21 mouse cellular contexts compared by ENCODE assay signal in genomic region chr8:115885121-115885743, GRCm38 (mm10).
DNase-seq lines count a peak whose midpoint lies in the region; ATAC-seq and TF ChIP-seq lines count a peak whose summit lies in the region.
"Had no signal": no experiment of that assay in that cellular context is flagged by ENCODE, and none has a peak within 500 bp of the region (broad histone marks: within the 10 kb centered on the region; RNA-seq: fewer than 3 reads in every experiment).

No protein-coding gene starts in this region.

- DNase-seq in cerebellum, postnatal 25 days = peak; percentile 14 to 19
- DNase-seq in cerebellum, adult 9-10 months = no peak
- no peak for DNase-seq in lung, postnatal 4 days
- DNase-seq in adrenal gland, postnatal 25 days = no peak
- DNase-seq in liver, postnatal 0 days = no peak
- DNase-seq: adrenal gland, adult 8-10 months; gastrocnemius, postnatal 14 days; kidney, adult 9 months; kidney, postnatal 36 days; right cerebral cortex, postnatal 25 days; thymus, postnatal 25 days had no signal

- H3K36me3 ChIP-seq in lung, embryonic 16.5 days (ENCODE audit: control insufficient read depth, insufficient read depth, low read length) = no peaks in the 10 kb centered on the region
- H3K36me3 ChIP-seq in intestine, embryonic 16.5 days (ENCODE audit: control insufficient read depth, insufficient read depth, low read length) = no peaks in the 10 kb centered on the region
- no peaks in the 10 kb centered on the region for H3K36me3 ChIP-seq in stomach, embryonic 15.5 days
- no peaks in the 10 kb centered on the region for H3K36me3 ChIP-seq in liver, postnatal 0 days (replicated peaks; ENCODE audit: insufficient read depth, low read length)
- H3K36me3 ChIP-seq: forebrain, embryonic 15.5 days; hindbrain, embryonic 10.5 days; limb, embryonic 13.5 days had no signal

- H3K4me3 ChIP-seq in lung, embryonic 16.5 days (ENCODE audit: low read length) = no peak overlapping the region
- H3K4me3 ChIP-seq in intestine, embryonic 16.5 days (ENCODE audit: low read length) = no peak overlapping the region
- no peak overlapping the region for H3K4me3 ChIP-seq in stomach, embryonic 15.5 days (replicated peaks)
- no peak overlapping the region for H3K4me3 ChIP-seq in liver, postnatal 0 days (ENCODE audit: low read depth, low read length)
- H3K4me3 ChIP-seq: forebrain, embryonic 15.5 days; hindbrain, embryonic 10.5 days; limb, embryonic 13.5 days; megakaryocyte, embryonic 14.5 days had no signal

- WGBS in lung, embryonic 16.5 days = 40% methylated on average over 2 of the region's 2 CpGs
- 44% methylated on average over 2 of the region's 2 CpGs for WGBS in intestine, embryonic 16.5 days
- 62% methylated on average over 2 of the region's 2 CpGs for WGBS in stomach, embryonic 15.5 days
- 40% methylated on average over 2 of the region's 2 CpGs for WGBS in liver, postnatal 0 days (ENCODE audit: insufficient replicate concordance)

- no peaks in the 10 kb centered on the region for H3K27me3 ChIP-seq in lung, embryonic 16.5 days (ENCODE audit: control insufficient read depth, insufficient read depth, low read depth, low read length)
- no peaks in the 10 kb centered on the region for H3K27me3 ChIP-seq in intestine, embryonic 16.5 days (replicated peaks; ENCODE audit: control insufficient read depth, insufficient read depth, low read length)
- no peaks in the 10 kb centered on the region for H3K27me3 ChIP-seq in stomach, embryonic 15.5 days (replicated peaks)
- H3K27me3 ChIP-seq in liver, postnatal 0 days (ENCODE audit: insufficient read depth, low read length) = no peaks in the 10 kb centered on the region
- H3K27me3 ChIP-seq: forebrain, embryonic 15.5 days; megakaryocyte, embryonic 14.5 days had no signal

- no peak for TF ChIP-seq EP300 in liver, postnatal 0 days (IDR thresholded peaks at IDR 0.05; ENCODE audit: low read depth)

- no peak overlapping the region for H3K27ac ChIP-seq in lung, embryonic 16.5 days (ENCODE audit: low read length)
- peak overlapping the region; percentile 26 for H3K27ac ChIP-seq in intestine, embryonic 16.5 days (ENCODE audit: low read length)
- H3K27ac ChIP-seq in stomach, embryonic 15.5 days = no peak overlapping the region
- H3K27ac ChIP-seq in liver, postnatal 0 days (ENCODE audit: low read depth) = no peak overlapping the region
- H3K27ac ChIP-seq: forebrain, embryonic 15.5 days; hindbrain, embryonic 10.5 days; hindbrain, postnatal 0 days; limb, embryonic 13.5 days; liver, embryonic 14.5 days had no signal

- no peak for TF ChIP-seq CTCF in liver, postnatal 0 days (IDR thresholded peaks at IDR 0.05; ENCODE audit: low read depth)

- H3K4me1 ChIP-seq in lung, embryonic 16.5 days (replicated peaks; ENCODE audit: control insufficient read depth, insufficient read depth, low read length) = peaks cover 6% of the 10 kb centered on the region; the same call in 1 of the 2 replicates
- peaks cover 5% of the 10 kb centered on the region; the same call in 1 of the 2 replicates for H3K4me1 ChIP-seq in intestine, embryonic 16.5 days (ENCODE audit: control insufficient read depth, insufficient read depth, low read length)
- peaks cover 6% of the 10 kb centered on the region; the same call in 1 of the 2 replicates for H3K4me1 ChIP-seq in stomach, embryonic 15.5 days
- H3K4me1 ChIP-seq in liver, postnatal 0 days (ENCODE audit: insufficient read depth) = no peaks in the 10 kb centered on the region
- H3K4me1 ChIP-seq: forebrain, embryonic 15.5 days; megakaryocyte, embryonic 14.5 days had no signal

- no peak overlapping the region for H3K4me2 ChIP-seq in lung, embryonic 16.5 days (ENCODE audit: low read depth, low read length)
- no peak overlapping the region for H3K4me2 ChIP-seq in intestine, embryonic 16.5 days (ENCODE audit: low read depth, low read length)
- no peak overlapping the region for H3K4me2 ChIP-seq in stomach, embryonic 15.5 days
- no peak overlapping the region for H3K4me2 ChIP-seq in liver, postnatal 0 days (ENCODE audit: low read depth, low read length)
- H3K4me2 ChIP-seq: forebrain, embryonic 15.5 days; limb, embryonic 13.5 days had no signal

- ATAC-seq in lung, embryonic 16.5 days (ENCODE audit: low read depth) = peak; percentile 83
- peak; percentile 91 for ATAC-seq in intestine, embryonic 16.5 days
- peak; percentile 27; the same call in 1 of the 2 replicates for ATAC-seq in stomach, embryonic 15.5 days (ENCODE audit: insufficient read depth, low FRiP score, low read depth)
- no peak for ATAC-seq in liver, postnatal 0 days
- ATAC-seq: forebrain, embryonic 15.5 days; hindbrain, postnatal 0 days; midbrain, embryonic 16.5 days had no signal

- no peak overlapping the region for H3K9ac ChIP-seq in lung, embryonic 16.5 days (ENCODE audit: low read length)
- H3K9ac ChIP-seq in intestine, embryonic 16.5 days (ENCODE audit: low read depth, low read length) = no peak overlapping the region
- no peak overlapping the region for H3K9ac ChIP-seq in stomach, embryonic 15.5 days
- no peak overlapping the region for H3K9ac ChIP-seq in liver, postnatal 0 days (replicated peaks)
- H3K9ac ChIP-seq: forebrain, embryonic 15.5 days; limb, embryonic 13.5 days; liver, embryonic 14.5 days had no signal

- H3K9me3 ChIP-seq in lung, embryonic 16.5 days (ENCODE audit: control insufficient read depth, low read length) = no peaks in the 10 kb centered on the region
- H3K9me3 ChIP-seq in intestine, embryonic 16.5 days (ENCODE audit: control insufficient read depth, low read length) = no peaks in the 10 kb centered on the region
- H3K9me3 ChIP-seq in stomach, embryonic 15.5 days = no peaks in the 10 kb centered on the region
- no peaks in the 10 kb centered on the region for H3K9me3 ChIP-seq in liver, postnatal 0 days (ENCODE audit: low read length)
- H3K9me3 ChIP-seq: forebrain, embryonic 15.5 days; hindbrain, embryonic 10.5 days; limb, embryonic 13.5 days had no signal

Comparison
In these comparisons a context has a peak if more than half of its experiments do, and no peak if none do; other contexts are left out.
1. DNase-seq: peak in cerebellum, postnatal 25 days (2 of 2); none in cerebellum, adult 9-10 months (single experiment), lung, postnatal 4 days (0 of 2), adrenal gland, postnatal 25 days (single experiment) and liver, postnatal 0 days (single experiment).